Mouse (Mus musculus): ENCODE results near the gene Gripap1. TPM values are rescaled to one million over a fixed set of nuclear protein-coding genes. Genes with fewer than 3 reads are reported as not detected.

The Gripap1 gene
- polyA plus RNA-seq, 1 experiment from 2014 or later: 56.2 TPM

DNA sequence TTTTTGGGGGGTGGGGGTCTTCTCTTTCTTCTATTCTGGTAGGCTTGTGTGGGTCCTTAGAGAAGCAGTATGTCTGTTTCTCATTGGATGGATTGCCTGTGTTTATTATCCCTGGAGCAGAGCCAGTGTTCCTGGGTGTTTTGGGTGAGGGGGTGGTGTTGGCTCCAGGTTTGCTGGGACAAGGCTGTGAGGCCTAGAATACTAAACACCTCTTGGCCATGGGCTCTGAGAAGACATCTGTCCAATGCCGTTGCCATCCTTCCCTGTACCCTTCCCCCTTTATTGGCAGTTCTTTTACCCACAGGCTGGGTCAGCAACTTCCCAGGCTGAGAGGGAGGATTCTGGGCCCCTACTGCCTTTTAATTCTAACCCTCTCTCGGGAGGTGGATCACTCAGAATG lies 58.3 kb downstream of the Gripap1 start:
- Histone ChIP-seq H3K36me3 (ENCODE audit: control insufficient read depth, insufficient read depth, low read length) (no peaks in the 10 kb centered on the region), H3K9ac (ENCODE audit: low read length) (no peak overlapping the region), H3K9me3 (ENCODE audit: control insufficient read depth, low read length) (no peaks in the 10 kb centered on the region), H3K27me3 (ENCODE audit: control insufficient read depth, insufficient read depth, low read length) (no peaks in the 10 kb centered on the region), H3K4me1 (replicated peaks; ENCODE audit: control insufficient read depth, insufficient read depth, low read length) (no peaks in the 10 kb centered on the region), H3K27ac (ENCODE audit: low read depth, low read length) (no peak overlapping the region), H3K4me2 (ENCODE audit: low read depth, low read length, severe bottlenecking) (no peak overlapping the region), H3K4me3 (ENCODE audit: low read depth, low read length) (no peak overlapping the region)
- no peak for ATAC-seq (replicated peaks; ENCODE audit: low FRiP score)
- no peak for DNase-seq (ENCODE audit: low spot score)
- WGBS: 81% methylated on average over 2 of the region's 2 CpGs

DNA sequence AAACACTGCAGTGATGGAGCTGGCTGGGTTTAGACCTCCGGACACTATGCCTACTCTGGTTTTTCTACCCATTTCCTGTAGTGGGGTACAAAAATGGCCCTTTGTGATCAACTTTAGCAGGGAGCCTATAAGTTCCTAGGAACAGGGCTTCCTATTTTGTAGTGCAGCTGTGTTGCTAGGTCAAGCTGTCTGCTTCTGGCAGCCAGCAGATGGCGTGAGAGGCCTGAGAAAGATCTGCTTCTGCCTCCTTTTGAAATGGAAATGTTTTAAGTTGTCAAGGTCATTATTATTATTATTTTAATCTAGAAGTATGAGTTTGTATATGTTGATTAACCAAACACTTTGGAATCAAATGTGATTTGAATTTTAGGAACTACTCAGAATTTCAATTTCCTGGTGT lies 65.0 kb downstream of the Gripap1 start:
- no peaks in the 10 kb centered on the region for H3K4me1 ChIP-seq (replicated peaks; ENCODE audit: control insufficient read depth, insufficient read depth, low read length)
- no peaks in the 10 kb centered on the region for H3K9me3 ChIP-seq (ENCODE audit: control insufficient read depth, low read length)
- no peak overlapping the region for H3K4me2 ChIP-seq (ENCODE audit: low read depth, low read length, severe bottlenecking)
- WGBS: 52% methylated on average over 2 of the region's 2 CpGs
- H3K9ac ChIP-seq (ENCODE audit: low read length): no peak overlapping the region
- no peaks in the 10 kb centered on the region for H3K27me3 ChIP-seq (ENCODE audit: control insufficient read depth, insufficient read depth, low read length)
- no peaks in the 10 kb centered on the region for H3K36me3 ChIP-seq (ENCODE audit: control insufficient read depth, insufficient read depth, low read length)
- DNase-seq (ENCODE audit: low spot score) (no peak), ATAC-seq (replicated peaks; ENCODE audit: low FRiP score) (no peak)
- H3K27ac ChIP-seq (ENCODE audit: low read depth, low read length): no peak overlapping the region
- no peak overlapping the region for H3K4me3 ChIP-seq (ENCODE audit: low read depth, low read length)

DNA sequence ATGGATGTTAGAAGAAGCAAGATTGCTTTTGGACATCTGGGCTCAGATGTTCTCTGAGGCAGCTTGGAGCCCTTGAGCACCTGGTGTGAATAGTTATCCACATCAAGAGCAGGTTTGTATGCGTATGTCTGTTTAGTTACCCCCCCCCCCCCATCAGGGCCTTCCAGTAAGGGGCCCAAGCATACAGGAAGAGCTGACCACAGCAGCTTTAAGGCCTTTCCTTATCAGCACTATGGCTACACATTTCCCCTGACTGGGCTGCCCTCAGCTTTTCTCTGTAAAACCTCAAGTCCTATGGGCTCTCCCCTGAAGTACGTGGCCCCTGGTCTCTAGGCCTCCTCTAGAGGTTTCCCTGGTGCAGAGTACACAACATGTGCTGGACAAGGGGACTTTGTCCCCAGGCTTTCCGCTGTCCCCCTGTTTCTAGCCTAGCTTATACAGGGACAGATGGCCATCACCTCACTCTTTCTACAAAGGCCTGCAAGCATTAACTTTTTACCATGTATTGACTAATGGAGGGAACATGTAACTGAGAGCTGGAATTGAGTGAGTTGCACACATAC lies 69.7 kb downstream of the Gripap1 start:
- Histone ChIP-seq H3K9ac (ENCODE audit: low read length) (no peak overlapping the region), H3K9me3 (ENCODE audit: control insufficient read depth, low read length) (no peaks in the 10 kb centered on the region), H3K27ac (ENCODE audit: low read depth, low read length) (no peak overlapping the region), H3K4me3 (ENCODE audit: low read depth, low read length) (no peak overlapping the region), H3K4me1 (replicated peaks; ENCODE audit: control insufficient read depth, insufficient read depth, low read length) (no peaks in the 10 kb centered on the region), H3K4me2 (ENCODE audit: low read depth, low read length, severe bottlenecking) (no peak overlapping the region), H3K27me3 (ENCODE audit: control insufficient read depth, insufficient read depth, low read length) (no peaks in the 10 kb centered on the region), H3K36me3 (ENCODE audit: control insufficient read depth, insufficient read depth, low read length) (no peaks in the 10 kb centered on the region)
- ATAC-seq (replicated peaks; ENCODE audit: low FRiP score) (no peak), DNase-seq (ENCODE audit: low spot score) (no peak)
- WGBS: 94% methylated on average over 3 of the region's 3 CpGs

DNA sequence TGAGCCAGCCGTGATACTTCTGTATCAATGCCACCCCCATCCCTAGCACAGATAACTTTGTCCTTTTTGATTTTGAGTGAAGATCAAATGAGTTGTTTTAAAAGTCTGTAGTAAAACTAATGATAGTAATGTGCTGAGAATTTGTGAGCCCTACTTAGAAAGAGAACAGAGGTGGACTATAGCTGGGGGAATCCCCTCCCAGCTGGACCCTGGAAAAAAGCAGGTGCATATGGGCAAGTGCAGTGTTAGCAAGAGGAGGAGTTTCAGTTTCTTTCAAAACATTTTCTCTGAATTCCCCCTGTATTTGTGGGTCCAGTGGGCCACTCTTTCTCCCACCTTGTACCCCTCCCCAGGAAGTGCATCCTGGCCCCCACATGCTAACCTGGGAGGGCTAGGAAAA lies 73.6 kb downstream of the Gripap1 start:
- Histone ChIP-seq H3K9ac (ENCODE audit: low read length) (no peak overlapping the region), H3K4me2 (ENCODE audit: low read depth, low read length, severe bottlenecking) (no peak overlapping the region), H3K4me3 (ENCODE audit: low read depth, low read length) (no peak overlapping the region), H3K27ac (ENCODE audit: low read depth, low read length) (no peak overlapping the region), H3K9me3 (ENCODE audit: control insufficient read depth, low read length) (no peaks in the 10 kb centered on the region), H3K27me3 (ENCODE audit: control insufficient read depth, insufficient read depth, low read length) (no peaks in the 10 kb centered on the region), H3K4me1 (replicated peaks; ENCODE audit: control insufficient read depth, insufficient read depth, low read length) (no peaks in the 10 kb centered on the region), H3K36me3 (ENCODE audit: control insufficient read depth, insufficient read depth, low read length) (no peaks in the 10 kb centered on the region; the same call in 1 of the 2 replicates)
- ATAC-seq (replicated peaks; ENCODE audit: low FRiP score): no peak
- no peak for DNase-seq (ENCODE audit: low spot score)
- 95% methylated on average over 1 of the region's 1 CpGs for WGBS

DNA sequence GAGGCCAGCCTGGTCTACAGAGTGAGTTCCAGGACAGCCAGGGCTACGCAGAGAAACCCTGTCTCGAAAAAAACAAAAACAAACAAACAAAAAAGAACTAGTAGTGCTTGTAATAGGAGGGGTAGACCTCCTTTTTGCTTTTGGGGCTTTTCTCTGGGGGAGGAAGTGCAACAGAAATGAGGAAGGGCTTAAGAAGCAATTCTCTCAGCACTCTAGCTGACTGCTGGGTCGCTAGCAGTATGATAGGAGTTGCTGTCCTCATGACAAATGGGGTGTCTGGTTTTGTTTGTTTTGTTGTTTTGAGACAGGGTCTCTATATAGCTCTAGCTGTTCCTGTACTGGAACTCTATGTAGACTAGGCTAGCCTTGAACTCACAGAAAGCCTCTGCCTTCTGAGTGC lies 75.0 kb downstream of the Gripap1 start:
- H3K27me3 ChIP-seq (ENCODE audit: control insufficient read depth, insufficient read depth, low read length): no peaks in the 10 kb centered on the region
- H3K36me3 ChIP-seq (ENCODE audit: control insufficient read depth, insufficient read depth, low read length): no peaks in the 10 kb centered on the region; the same call in 1 of the 2 replicates
- H3K9me3 ChIP-seq (ENCODE audit: control insufficient read depth, low read length): no peaks in the 10 kb centered on the region
- DNase-seq (ENCODE audit: low spot score) (no peak), ATAC-seq (replicated peaks; ENCODE audit: low FRiP score) (no peak)
- no peak overlapping the region for H3K4me2 ChIP-seq (ENCODE audit: low read depth, low read length, severe bottlenecking)
- H3K4me3 ChIP-seq (ENCODE audit: low read depth, low read length): no peak overlapping the region
- 69% methylated on average over 3 of the region's 3 CpGs for WGBS
- no peak overlapping the region for H3K9ac ChIP-seq (ENCODE audit: low read length)
- H3K4me1 ChIP-seq (replicated peaks; ENCODE audit: control insufficient read depth, insufficient read depth, low read length): no peaks in the 10 kb centered on the region
- H3K27ac ChIP-seq (ENCODE audit: low read depth, low read length): no peak overlapping the region

DNA sequence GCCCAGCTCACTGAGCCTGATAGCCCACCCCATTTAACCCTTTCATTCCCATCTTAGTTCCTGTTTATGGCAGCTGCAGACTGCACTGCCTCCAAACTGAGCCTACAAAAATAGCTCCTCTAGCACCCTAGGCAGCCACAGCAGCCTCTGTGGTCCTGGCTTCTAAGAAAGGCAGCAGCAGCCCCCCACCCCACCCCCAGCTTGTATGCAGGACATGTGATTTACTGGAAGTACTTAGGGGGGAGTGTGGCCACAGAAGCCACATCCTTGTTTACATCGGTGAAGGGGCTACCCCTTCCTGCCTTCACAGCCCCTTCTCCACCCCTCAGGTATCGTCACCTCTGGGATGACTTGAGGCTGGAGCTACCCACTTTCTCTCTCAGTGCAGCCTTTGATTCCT lies 75.8 kb downstream of the Gripap1 start:
- Histone ChIP-seq H3K27me3 (ENCODE audit: control insufficient read depth, insufficient read depth, low read length) (no peaks in the 10 kb centered on the region), H3K4me2 (ENCODE audit: low read depth, low read length, severe bottlenecking) (no peak overlapping the region), H3K4me3 (ENCODE audit: low read depth, low read length) (no peak overlapping the region), H3K4me1 (replicated peaks; ENCODE audit: control insufficient read depth, insufficient read depth, low read length) (no peaks in the 10 kb centered on the region), H3K36me3 (ENCODE audit: control insufficient read depth, insufficient read depth, low read length) (no peaks in the 10 kb centered on the region; the same call in 1 of the 2 replicates), H3K9ac (ENCODE audit: low read length) (no peak overlapping the region), H3K27ac (ENCODE audit: low read depth, low read length) (no peak overlapping the region), H3K9me3 (ENCODE audit: control insufficient read depth, low read length) (no peaks in the 10 kb centered on the region)
- 71% methylated on average over 2 of the region's 2 CpGs for WGBS
- no peak for ATAC-seq (replicated peaks; ENCODE audit: low FRiP score)
- DNase-seq (ENCODE audit: low spot score): no peak

DNA sequence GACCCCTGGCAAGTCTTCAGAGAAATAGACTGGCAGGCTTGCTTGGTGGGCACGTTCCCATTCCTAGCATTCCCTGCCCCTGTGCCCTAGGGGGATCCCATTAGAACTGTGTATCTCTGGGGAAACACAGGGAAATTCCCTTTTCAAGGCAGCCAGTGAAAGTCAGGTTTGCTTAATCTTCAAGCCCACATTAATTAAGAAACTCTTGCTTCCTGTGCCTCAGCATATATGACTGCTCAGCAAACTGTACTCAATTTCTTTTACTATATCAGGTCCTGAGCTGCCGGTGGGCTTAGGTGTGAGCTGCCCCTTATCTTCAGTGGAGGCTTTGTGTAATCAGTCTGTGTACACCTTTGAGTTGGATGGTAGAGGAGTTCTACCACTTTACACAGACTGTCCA lies 76.2 kb downstream of the Gripap1 start:
- H3K36me3 ChIP-seq (ENCODE audit: control insufficient read depth, insufficient read depth, low read length): no peaks in the 10 kb centered on the region; the same call in 1 of the 2 replicates
- H3K27ac ChIP-seq (ENCODE audit: low read depth, low read length): no peak overlapping the region
- H3K4me2 ChIP-seq (ENCODE audit: low read depth, low read length, severe bottlenecking): no peak overlapping the region
- 80% methylated on average over 2 of the region's 2 CpGs for WGBS
- DNase-seq (ENCODE audit: low spot score) (no peak), ATAC-seq (replicated peaks; ENCODE audit: low FRiP score) (no peak)
- H3K9ac ChIP-seq (ENCODE audit: low read length): no peak overlapping the region
- H3K4me3 ChIP-seq (ENCODE audit: low read depth, low read length): no peak overlapping the region
- no peaks in the 10 kb centered on the region for H3K9me3 ChIP-seq (ENCODE audit: control insufficient read depth, low read length)
- no peaks in the 10 kb centered on the region for H3K27me3 ChIP-seq (ENCODE audit: control insufficient read depth, insufficient read depth, low read length)
- no peaks in the 10 kb centered on the region for H3K4me1 ChIP-seq (replicated peaks; ENCODE audit: control insufficient read depth, insufficient read depth, low read length)

DNA sequence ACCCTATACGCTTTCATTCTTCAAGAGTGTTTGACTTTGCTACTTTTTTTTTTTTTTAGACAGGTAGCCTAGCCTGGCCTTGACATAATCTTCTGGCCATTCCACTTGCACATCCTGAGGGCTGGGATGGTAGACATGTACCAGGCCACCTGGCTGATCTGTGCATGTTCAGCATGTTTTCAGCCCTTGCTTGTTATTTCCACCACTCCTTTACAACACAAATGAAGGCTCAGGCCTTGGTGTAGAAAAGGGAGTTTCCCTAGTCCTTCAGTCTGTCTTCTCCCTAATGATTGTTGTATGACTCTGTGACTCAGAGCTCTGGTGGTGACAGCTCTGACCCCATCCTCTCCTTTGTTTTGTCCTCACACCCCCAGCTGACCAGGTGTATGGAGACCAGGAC lies 77.6 kb downstream of the Gripap1 start:
- no peak for DNase-seq (ENCODE audit: low spot score)
- H3K4me1 ChIP-seq (replicated peaks; ENCODE audit: control insufficient read depth, insufficient read depth, low read length): no peaks in the 10 kb centered on the region
- H3K4me3 ChIP-seq (ENCODE audit: low read depth, low read length): no peak overlapping the region
- H3K27me3 ChIP-seq (ENCODE audit: control insufficient read depth, insufficient read depth, low read length): no peaks in the 10 kb centered on the region
- no peak overlapping the region for H3K9ac ChIP-seq (ENCODE audit: low read length)
- H3K4me2 ChIP-seq (ENCODE audit: low read depth, low read length, severe bottlenecking): no peak overlapping the region
- no peaks in the 10 kb centered on the region for H3K9me3 ChIP-seq (ENCODE audit: control insufficient read depth, low read length)
- no peak for ATAC-seq (replicated peaks; ENCODE audit: low FRiP score)
- no peak overlapping the region for H3K27ac ChIP-seq (ENCODE audit: low read depth, low read length)
- 100% methylated on average over 1 of the region's 1 CpGs for WGBS
- H3K36me3 ChIP-seq (ENCODE audit: control insufficient read depth, insufficient read depth, low read length): no peaks in the 10 kb centered on the region; the same call in 1 of the 2 replicates

DNA sequence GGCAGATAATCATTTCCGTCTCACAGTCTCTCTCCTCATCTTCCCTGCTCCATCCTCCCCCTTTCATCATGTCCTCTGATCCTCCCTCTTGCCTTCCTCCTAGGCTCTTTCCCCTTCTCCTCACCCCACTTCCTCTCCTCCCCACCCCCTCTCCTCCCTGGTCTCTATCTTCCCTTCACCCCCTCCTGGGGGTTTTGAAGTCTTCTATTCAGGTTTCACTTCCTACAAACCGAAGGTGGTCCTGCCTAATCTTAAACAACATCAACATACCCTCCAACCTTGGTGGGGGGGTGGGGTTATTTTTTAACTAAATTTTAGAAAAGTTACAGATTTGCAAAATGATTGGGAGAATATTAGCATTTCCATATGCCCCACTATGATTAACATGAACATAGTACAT lies 78.9 kb downstream of the Gripap1 start:
- WGBS: 35% methylated on average over 2 of the region's 2 CpGs
- ATAC-seq (replicated peaks; ENCODE audit: low FRiP score): no peak
- H3K9me3 ChIP-seq (ENCODE audit: control insufficient read depth, low read length): no peaks in the 10 kb centered on the region

More for the DNA sequence above, 78.9 kb downstream of the Gripap1 start:
- Histone ChIP-seq H3K4me1 (replicated peaks; ENCODE audit: control insufficient read depth, insufficient read depth, low read length) (no peaks in the 10 kb centered on the region), H3K9ac (ENCODE audit: low read length) (no peak overlapping the region), H3K4me2 (ENCODE audit: low read depth, low read length, severe bottlenecking) (no peak overlapping the region), H3K4me3 (ENCODE audit: low read depth, low read length) (no peak overlapping the region), H3K36me3 (ENCODE audit: control insufficient read depth, insufficient read depth, low read length) (no peaks in the 10 kb centered on the region; the same call in 1 of the 2 replicates), H3K27ac (ENCODE audit: low read depth, low read length) (no peak overlapping the region), H3K27me3 (ENCODE audit: control insufficient read depth, insufficient read depth, low read length) (no peaks in the 10 kb centered on the region)
- no peak for DNase-seq (ENCODE audit: low spot score)
